Mouse (Mus musculus) intestine, embryonic 16.5 days (tissue): ENCODE data around the gene Esr1. TPM values are rescaled to one million over a fixed set of nuclear protein-coding genes. Genes with fewer than 3 reads are reported as not detected.

Experiments
- ATAC-seq: fragments of 200-750 bp; cut with Nextera tagmentation; 2 replicates; pipeline ENCODE4 v1.8.0; 2017; ENCODE audit warnings: moderate TSS enrichment, moderate library complexity
- H3K27ac ChIP-seq: fragments of 300-500 bp; sonication (generic); 2 replicates; pipeline ENCODE4 v1.5.1; 2014; ENCODE audit warnings: mild to moderate bottlenecking, low read length
- H3K27me3 ChIP-seq: fragments of 300-500 bp; sonication (generic); replicated peaks from 2 replicates; pipeline ENCODE4 v1.6.1; 2014; ENCODE audit warnings: low read length, control low read depth, mixed read lengths; ENCODE audit not compliant: control insufficient read depth, insufficient read depth
- H3K36me3 ChIP-seq: fragments of 300-500 bp; sonication (generic); 2 replicates; pipeline ENCODE4 v1.6.1; 2014; ENCODE audit warnings: low read length, control low read depth; ENCODE audit not compliant: control insufficient read depth, insufficient read depth
- H3K4me1 ChIP-seq: fragments of 300-500 bp; sonication (generic); 2 replicates; pipeline ENCODE4 v1.6.1; 2014; ENCODE audit warnings: low read length, control low read depth, mixed read lengths; ENCODE audit not compliant: control insufficient read depth, insufficient read depth
- H3K4me2 ChIP-seq: fragments of 300-500 bp; sonication (generic); 2 replicates; pipeline ENCODE4 v1.6.1; 2014; ENCODE audit warnings: low read depth, low read length, control low read depth
- H3K4me3 ChIP-seq: fragments of 300-500 bp; sonication (generic); 2 replicates; pipeline ENCODE4 v1.5.1; 2014; ENCODE audit warnings: mild to moderate bottlenecking, low read length
- H3K9ac ChIP-seq: fragments of 300-500 bp; sonication (generic); 2 replicates; pipeline ENCODE4 v1.6.1; 2014; ENCODE audit warnings: low read depth, low read length
- H3K9me3 ChIP-seq: fragments of 300-500 bp; sonication (generic); 2 replicates; pipeline ENCODE4 v1.6.1; 2016; ENCODE audit warnings: low read length, control low read depth; ENCODE audit not compliant: control insufficient read depth
- WGBS: fragments of 180-500 bp; shearing (Covaris S2); extraction: QIAGEN DNeasy Blood & Tissue Kit; methylation state at CpG from one replicate; pipeline ENCODE4 v1.1.7; 2014; 5-methylcytosine and 5-hydroxymethylcytosine counted together
- polyA plus RNA-seq: library from polyadenylated mRNA; unstranded; fragments of >200 nt; fragmentation: Nextera tagmentation; extraction: Ambion mirVana; gene quantifications from 2 replicates; pipeline ENCODE4 v1.2.1, GENCODE M21; 2015

Gene Esr1
- polyA plus RNA-seq, 1 experiment from 2014 or later, result 0.37 TPM

GRCm38 (mm10) chr10:4830592-4830991 lies 219.2 kb downstream of the Esr1 start:
- Histone ChIP-seq H3K9ac (no peak overlapping the region), H3K27ac (no peak overlapping the region), H3K9me3 (no peaks in the 10 kb centered on the region), H3K4me2 (no peak overlapping the region), H3K4me1 (no peaks in the 10 kb centered on the region), H3K27me3 (no peaks in the 10 kb centered on the region), H3K4me3 (no peak overlapping the region), H3K36me3 (no peaks in the 10 kb centered on the region)
- no peak for ATAC-seq
- WGBS, result 80% methylated on average over 6 of the region's 6 CpGs

- Histone ChIP-seq H3K9ac (no peak overlapping the region), H3K4me2 (no peak overlapping the region), H3K9me3 (no peaks in the 10 kb centered on the region), H3K4me3 (no peak overlapping the region), H3K27ac (no peak overlapping the region), H3K27me3 (no peaks in the 10 kb centered on the region), H3K4me1 (no peaks in the 10 kb centered on the region), H3K36me3 (no peaks in the 10 kb centered on the region)
- no peak for ATAC-seq
- 76% methylated on average over 4 of the region's 4 CpGs for WGBS
Measured at GRCm38 (mm10) chr10:4838099-4838498, 226.7 kb downstream of the Esr1 start.

GRCm38 (mm10) chr10:4841039-4841438 lies 229.6 kb downstream of the Esr1 start:
- Histone ChIP-seq H3K27ac (no peak overlapping the region), H3K9me3 (no peaks in the 10 kb centered on the region), H3K4me2 (no peak overlapping the region), H3K4me3 (no peak overlapping the region), H3K4me1 (no peaks in the 10 kb centered on the region), H3K9ac (no peak overlapping the region), H3K27me3 (no peaks in the 10 kb centered on the region), H3K36me3 (no peaks in the 10 kb centered on the region)
- ATAC-seq, result no peak

GRCm38 (mm10) chr10:4847523-4847922 lies 236.1 kb downstream of the Esr1 start:
- 66% methylated on average over 2 of the region's 2 CpGs for WGBS
- H3K36me3 ChIP-seq, result no peaks in the 10 kb centered on the region
- H3K4me1 ChIP-seq, result no peaks in the 10 kb centered on the region
- H3K9me3 ChIP-seq, result no peaks in the 10 kb centered on the region
- H3K4me3 ChIP-seq, result no peak overlapping the region
- no peaks in the 10 kb centered on the region for H3K27me3 ChIP-seq
- H3K9ac ChIP-seq, result no peak overlapping the region
- ATAC-seq, result no peak
- no peak overlapping the region for H3K27ac ChIP-seq
- no peak overlapping the region for H3K4me2 ChIP-seq

GRCm38 (mm10) chr10:4849881-4850280 lies 238.5 kb downstream of the Esr1 start:
- WGBS, result 84% methylated on average over 3 of the region's 3 CpGs

GRCm38 (mm10) chr10:4875076-4875737 lies 263.8 kb downstream of the Esr1 start:
- no peaks in the 10 kb centered on the region for H3K4me1 ChIP-seq
- no peak overlapping the region for H3K27ac ChIP-seq
- no peaks in the 10 kb centered on the region for H3K36me3 ChIP-seq
- no peak overlapping the region for H3K9ac ChIP-seq
- no peak overlapping the region for H3K4me2 ChIP-seq
- no peaks in the 10 kb centered on the region for H3K27me3 ChIP-seq
- no peak for ATAC-seq
- WGBS, result 83% methylated on average over 8 of the region's 8 CpGs
- no peaks in the 10 kb centered on the region for H3K9me3 ChIP-seq
- H3K4me3 ChIP-seq, result no peak overlapping the region

More at GRCm38 (mm10) chr10:4849881-4850280, 238.5 kb downstream of the Esr1 start:
- Histone ChIP-seq H3K36me3 (no peaks in the 10 kb centered on the region), H3K9me3 (no peaks in the 10 kb centered on the region), H3K4me2 (no peak overlapping the region), H3K27me3 (no peaks in the 10 kb centered on the region), H3K4me1 (no peaks in the 10 kb centered on the region), H3K9ac (no peak overlapping the region), H3K4me3 (no peak overlapping the region), H3K27ac (no peak overlapping the region)
- no peak for ATAC-seq

- Histone ChIP-seq H3K27me3 (no peaks in the 10 kb centered on the region), H3K27ac (no peak overlapping the region), H3K4me2 (no peak overlapping the region), H3K9me3 (no peaks in the 10 kb centered on the region), H3K9ac (no peak overlapping the region), H3K36me3 (no peaks in the 10 kb centered on the region), H3K4me3 (no peak overlapping the region), H3K4me1 (no peaks in the 10 kb centered on the region)
- no peak for ATAC-seq
- WGBS, result 59% methylated on average over 1 of the region's 1 CpGs
Measured at GRCm38 (mm10) chr10:4881391-4881790, 270.0 kb downstream of the Esr1 start.

GRCm38 (mm10) chr10:4885506-4885905 lies 274.1 kb downstream of the Esr1 start:
- 70% methylated on average over 3 of the region's 3 CpGs for WGBS
- H3K9ac ChIP-seq, result no peak overlapping the region
- no peak overlapping the region for H3K27ac ChIP-seq
- H3K36me3 ChIP-seq, result no peaks in the 10 kb centered on the region
- H3K27me3 ChIP-seq, result no peaks in the 10 kb centered on the region
- no peaks in the 10 kb centered on the region for H3K9me3 ChIP-seq
- ATAC-seq, result no peak
- H3K4me2 ChIP-seq, result no peak overlapping the region
- H3K4me3 ChIP-seq, result no peak overlapping the region
- no peaks in the 10 kb centered on the region for H3K4me1 ChIP-seq

GRCm38 (mm10) chr10:4885961-4886360 lies 274.6 kb downstream of the Esr1 start:
- H3K4me2 ChIP-seq, result no peak overlapping the region
- H3K4me1 ChIP-seq, result no peaks in the 10 kb centered on the region
- H3K27ac ChIP-seq, result no peak overlapping the region
- no peaks in the 10 kb centered on the region for H3K9me3 ChIP-seq
- WGBS, result 76% methylated on average over 8 of the region's 8 CpGs
- H3K9ac ChIP-seq, result no peak overlapping the region
- no peaks in the 10 kb centered on the region for H3K27me3 ChIP-seq
- no peak for ATAC-seq
- no peak overlapping the region for H3K4me3 ChIP-seq
- no peaks in the 10 kb centered on the region for H3K36me3 ChIP-seq

GRCm38 (mm10) chr10:4893475-4893874 lies 282.1 kb downstream of the Esr1 start:
- H3K9me3 ChIP-seq, result no peaks in the 10 kb centered on the region
- no peaks in the 10 kb centered on the region for H3K4me1 ChIP-seq
- no peak for ATAC-seq
- no peak overlapping the region for H3K4me3 ChIP-seq
- H3K4me2 ChIP-seq, result no peak overlapping the region
- no peaks in the 10 kb centered on the region for H3K36me3 ChIP-seq
- H3K27me3 ChIP-seq, result no peaks in the 10 kb centered on the region
- 40% methylated on average over 1 of the region's 1 CpGs for WGBS
- no peak overlapping the region for H3K9ac ChIP-seq
- H3K27ac ChIP-seq, result no peak overlapping the region
